Mouse (Mus musculus): ENCODE measurements around the gene Pla2g2f.

GRCm38 (mm10) chr4:138754432-138754831 is 3.0 kb downstream of the Pla2g2f start:
- no peak for TF ChIP-seq CTCF (IDR thresholded peaks at IDR 0.05; ENCODE audit: low read depth, low read length)
- no peak for TF ChIP-seq GATA1 (IDR thresholded peaks at IDR 0.05; ENCODE audit: borderline replicate concordance, low read length)

Data from G1E (cell line).